Mouse (Mus musculus) embryonic facial prominence, embryonic 11.5 days (tissue): ENCODE results near the gene Gm10073. TPM values are rescaled to one million over a fixed set of nuclear protein-coding genes. Genes with fewer than 3 reads are reported as not detected.
"Not testable (repeated sequence)": the region's sequence is repeated elsewhere in the genome, so short reads cannot be mapped to it uniquely, and the experiment has no call there.

Source experiments
- ATAC-seq: fragments of 200-750 bp; cut with Nextera tagmentation; replicated peaks from 2 replicates; pipeline ENCODE4 v1.8.0; 2017; ENCODE audit warnings: low read depth; ENCODE audit not compliant: insufficient number of reproducible peaks, low FRiP score, low TSS enrichment
- DNase-seq: peaks from one replicate; pipeline ENCODE4 v3.0.0-alpha.2; 2015; ENCODE audit warnings: low spot score
- H3K27ac ChIP-seq: fragments of 300-500 bp; sonication (generic); replicated peaks from 2 replicates; pipeline ENCODE4 v1.5.1; 2014; ENCODE audit warnings: mild to moderate bottlenecking, low read depth, low read length, control low read depth
- H3K27me3 ChIP-seq: fragments of 300-500 bp; sonication (generic); 2 replicates; pipeline ENCODE4 v1.6.1; 2014; ENCODE audit warnings: mild to moderate bottlenecking, low read length, moderate library complexity, mixed read lengths; ENCODE audit not compliant: control insufficient read depth, insufficient read depth
- H3K36me3 ChIP-seq: fragments of 300-500 bp; sonication (generic); replicated peaks from 2 replicates; pipeline ENCODE4 v1.6.1; 2014; ENCODE audit warnings: low read depth, mild to moderate bottlenecking, low read length, moderate library complexity, mixed read lengths; ENCODE audit not compliant: control insufficient read depth, insufficient read depth
- H3K4me1 ChIP-seq: fragments of 300-500 bp; sonication (generic); 2 replicates; pipeline ENCODE4 v1.6.1; 2014; ENCODE audit warnings: low read length, mixed read lengths; ENCODE audit not compliant: control insufficient read depth, insufficient read depth
- H3K4me2 ChIP-seq: fragments of 300-500 bp; sonication (generic); 2 replicates; pipeline ENCODE4 v1.6.1; 2014; ENCODE audit warnings: low read depth, mild to moderate bottlenecking, control low read depth, low read length, moderate library complexity
- H3K4me3 ChIP-seq: fragments of 300-500 bp; sonication (generic); 2 replicates; pipeline ENCODE4 v1.5.1; 2014; ENCODE audit warnings: low read depth, low read length, control low read depth
- H3K9ac ChIP-seq: fragments of 300-500 bp; sonication (generic); replicated peaks from 2 replicates; pipeline ENCODE4 v1.6.1; 2014; ENCODE audit warnings: mild to moderate bottlenecking, control low read depth, low read length
- H3K9me3 ChIP-seq: fragments of 300-500 bp; sonication (generic); replicated peaks from 2 replicates; pipeline ENCODE4 v1.6.1; 2016; ENCODE audit warnings: mild to moderate bottlenecking, low read length, inconsistent platforms, mixed read lengths; ENCODE audit not compliant: control insufficient read depth
- WGBS: fragments of 180-500 bp; shearing (Covaris S2); extraction: QIAGEN DNeasy Blood & Tissue Kit; methylation state at CpG from one replicate; pipeline ENCODE4 v1.1.7; 2014; 5-methylcytosine and 5-hydroxymethylcytosine counted together
- polyA plus RNA-seq: library from polyadenylated mRNA; unstranded; fragments of >200 nt; fragmentation: Nextera tagmentation; extraction: Ambion mirVana; gene quantifications from 2 replicates; pipeline ENCODE4 v1.2.1, GENCODE M21; 2014

Gene Gm10073
- polyA plus RNA-seq, 1 experiment from 2014 or later, result 4.7 TPM

DNA sequence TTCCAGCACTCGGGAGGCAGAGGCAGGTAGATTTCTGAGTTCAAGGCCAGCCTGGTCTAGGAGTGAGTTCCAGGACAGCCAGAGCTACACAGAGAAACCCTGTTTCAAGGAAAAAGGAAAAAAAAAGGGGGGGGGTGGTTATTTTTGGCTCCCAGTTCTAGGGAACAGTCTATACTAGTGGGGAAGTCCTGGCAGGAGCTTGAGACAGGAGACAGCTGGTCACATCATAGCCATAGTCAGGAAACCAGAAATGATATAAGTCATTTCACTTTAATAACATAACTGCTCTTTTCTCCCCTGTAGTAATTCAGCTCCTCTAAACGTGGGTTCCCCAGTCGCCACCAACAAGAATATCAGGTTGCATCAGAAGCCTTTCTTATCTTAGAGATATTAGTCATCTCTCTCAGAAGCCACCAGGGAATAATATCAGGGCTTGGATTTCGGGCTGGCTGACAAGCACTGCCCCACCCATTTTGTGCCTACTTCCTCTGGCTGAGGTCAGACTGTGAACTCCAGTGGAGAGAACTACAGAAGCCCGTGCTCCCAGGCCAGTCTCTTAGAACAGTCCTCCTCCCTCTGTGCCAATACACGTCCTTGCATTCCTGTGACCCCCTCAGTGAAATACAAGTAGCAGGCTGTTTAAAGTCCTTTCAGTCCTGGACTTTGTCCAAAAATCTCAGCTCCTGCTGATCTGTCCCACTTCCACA lies 3.7 kb upstream of the Gm10073 start:
- Histone ChIP-seq H3K4me1 (no peaks in the 10 kb centered on the region), H3K4me2 (no peak overlapping the region), H3K9ac (no peak overlapping the region), H3K9me3 (no peaks in the 10 kb centered on the region), H3K36me3 (no peaks in the 10 kb centered on the region), H3K27ac (no peak overlapping the region), H3K27me3 (no peaks in the 10 kb centered on the region), H3K4me3 (no peak overlapping the region)
- DNase-seq, result no peak
- no peak for ATAC-seq
- 30% methylated on average over 6 of the region's 6 CpGs for WGBS

- H3K9ac ChIP-seq, result no peak overlapping the region
- WGBS, result 84% methylated on average over 4 of the region's 4 CpGs
- no peaks in the 10 kb centered on the region for H3K27me3 ChIP-seq
- no peak for ATAC-seq
- H3K36me3 ChIP-seq, result no peaks in the 10 kb centered on the region
- H3K4me3 ChIP-seq, result no peak overlapping the region
- no peaks in the 10 kb centered on the region for H3K4me1 ChIP-seq
- no peak for DNase-seq
- H3K27ac ChIP-seq, result no peak overlapping the region
- H3K9me3 ChIP-seq, result no peaks in the 10 kb centered on the region
- H3K4me2 ChIP-seq, result no peak overlapping the region
Observed at GRCm38 (mm10) chr8:106574283-106574682, 1.0 kb upstream of the Gm10073 start.

GRCm38 (mm10) chr8:106572175-106572574 lies 1.1 kb downstream of the Gm10073 start:
- 92% methylated on average over 1 of the region's 1 CpGs for WGBS
- not testable (repeated sequence) for H3K4me3 ChIP-seq, DNase-seq, ATAC-seq, H3K9me3 ChIP-seq, H3K4me1 ChIP-seq, H3K27ac ChIP-seq, H3K36me3 ChIP-seq, H3K27me3 ChIP-seq, H3K9ac ChIP-seq, H3K4me2 ChIP-seq

DNA sequence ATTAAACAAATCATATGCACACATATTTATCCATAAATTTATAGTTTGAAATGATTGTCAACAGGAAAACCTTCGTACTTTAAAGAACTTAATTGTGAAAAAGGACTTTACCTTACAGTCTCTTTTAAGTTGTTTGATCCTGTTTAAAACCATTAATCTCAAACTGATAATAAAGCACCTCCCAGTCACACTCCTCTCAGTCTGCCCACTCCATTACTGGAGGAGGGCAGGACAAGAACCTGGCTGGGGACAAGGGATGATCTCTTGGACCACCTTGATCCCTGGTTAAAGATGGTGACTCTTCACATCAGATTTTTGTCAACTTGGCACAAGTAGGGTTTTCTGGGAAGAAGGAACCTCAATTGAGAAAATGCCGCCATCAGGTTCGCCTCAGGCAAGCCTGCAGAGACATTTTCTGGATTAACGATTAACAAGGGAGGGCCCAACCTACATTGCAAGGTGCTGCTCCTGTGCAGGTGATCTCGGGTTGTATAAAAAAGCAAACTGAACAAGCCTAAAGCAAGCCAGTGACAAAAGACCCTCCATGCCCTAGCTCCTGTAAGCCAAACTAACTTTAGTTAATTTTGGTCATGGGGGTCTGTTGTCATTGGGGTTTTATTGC lies 1.6 kb downstream of the Gm10073 start:
- DNase-seq, result no peak
- no peak overlapping the region for H3K9ac ChIP-seq
- H3K27ac ChIP-seq, result no peak overlapping the region
- H3K27me3 ChIP-seq, result no peaks in the 10 kb centered on the region
- no peak for ATAC-seq
- H3K36me3 ChIP-seq, result no peaks in the 10 kb centered on the region
- H3K4me3 ChIP-seq, result no peak overlapping the region
- 86% methylated on average over 5 of the region's 5 CpGs for WGBS
- no peaks in the 10 kb centered on the region for H3K9me3 ChIP-seq
- H3K4me2 ChIP-seq, result no peak overlapping the region
- H3K4me1 ChIP-seq, result no peaks in the 10 kb centered on the region

DNA sequence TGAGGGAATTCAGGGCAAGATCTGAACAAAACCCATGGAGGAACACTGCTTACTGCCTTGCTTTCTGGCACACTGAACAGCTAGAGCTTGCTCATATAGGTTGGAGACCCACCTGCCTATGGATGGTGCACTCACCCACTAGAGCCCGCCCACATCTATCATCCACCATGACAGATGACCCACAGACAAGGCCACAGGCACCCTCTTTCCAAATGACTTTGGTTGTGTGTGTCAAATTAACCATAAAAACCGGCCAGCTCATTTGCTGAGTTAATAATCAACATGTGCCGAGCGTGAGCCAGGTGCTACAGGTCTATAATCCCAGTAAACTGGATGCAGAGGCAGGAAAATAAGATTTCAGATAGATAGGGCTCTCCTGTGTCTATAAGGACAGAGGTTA lies 2.9 kb downstream of the Gm10073 start:
- H3K27me3 ChIP-seq, result no peaks in the 10 kb centered on the region
- ATAC-seq (no peak), DNase-seq (no peak)
- H3K9ac ChIP-seq, result no peak overlapping the region
- 79% methylated on average over 4 of the region's 4 CpGs for WGBS
- H3K4me1 ChIP-seq, result no peaks in the 10 kb centered on the region
- no peak overlapping the region for H3K27ac ChIP-seq
- no peaks in the 10 kb centered on the region for H3K36me3 ChIP-seq
- H3K4me3 ChIP-seq, result no peak overlapping the region
- H3K4me2 ChIP-seq, result no peak overlapping the region
- no peaks in the 10 kb centered on the region for H3K9me3 ChIP-seq

DNA sequence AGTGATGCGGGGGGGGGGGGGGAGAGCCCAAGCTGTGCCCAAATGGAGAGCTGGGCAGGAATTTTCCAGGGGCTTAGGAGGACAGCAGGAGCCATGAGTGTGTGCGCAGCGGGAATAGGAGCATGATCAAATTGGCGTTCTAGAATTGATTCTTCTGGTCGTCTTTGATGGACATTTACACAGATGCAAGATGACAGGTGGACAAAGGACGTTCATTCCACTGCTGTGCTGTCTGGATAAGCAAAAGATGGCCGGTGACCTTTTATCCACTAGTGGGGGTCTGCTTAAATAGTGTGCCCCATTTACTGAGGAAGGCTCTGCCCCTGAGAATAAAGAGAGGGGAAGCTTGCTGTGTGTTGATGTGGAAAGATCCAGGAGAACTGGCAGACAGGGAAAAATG lies 4.3 kb downstream of the Gm10073 start:
- H3K4me2 ChIP-seq, result no peak overlapping the region
- H3K27ac ChIP-seq, result no peak overlapping the region
- H3K9me3 ChIP-seq, result no peaks in the 10 kb centered on the region
- H3K36me3 ChIP-seq, result no peaks in the 10 kb centered on the region
- WGBS, result 63% methylated on average over 6 of the region's 7 CpGs
- no peaks in the 10 kb centered on the region for H3K4me1 ChIP-seq
- ATAC-seq (peak; percentile 48; the same call in 1 of the 2 replicates), DNase-seq (no peak)
- no peak overlapping the region for H3K4me3 ChIP-seq
- no peak overlapping the region for H3K9ac ChIP-seq
- H3K27me3 ChIP-seq, result no peaks in the 10 kb centered on the region

GRCm38 (mm10) chr8:106563691-106564182 lies 9.5 kb downstream of the Gm10073 start:
- Histone ChIP-seq H3K4me1 (no peaks in the 10 kb centered on the region), H3K9ac (no peak overlapping the region), H3K9me3 (no peaks in the 10 kb centered on the region), H3K36me3 (no peaks in the 10 kb centered on the region), H3K4me2 (no peak overlapping the region), H3K27me3 (no peaks in the 10 kb centered on the region), H3K27ac (no peak overlapping the region), H3K4me3 (no peak overlapping the region)
- ATAC-seq (no peak), DNase-seq (peak; percentile 49)
- 69% methylated on average over 3 of the region's 3 CpGs for WGBS
